Mouse (Mus musculus): ENCODE results near the gene Dtnb.

Gene Dtnb

DNA sequence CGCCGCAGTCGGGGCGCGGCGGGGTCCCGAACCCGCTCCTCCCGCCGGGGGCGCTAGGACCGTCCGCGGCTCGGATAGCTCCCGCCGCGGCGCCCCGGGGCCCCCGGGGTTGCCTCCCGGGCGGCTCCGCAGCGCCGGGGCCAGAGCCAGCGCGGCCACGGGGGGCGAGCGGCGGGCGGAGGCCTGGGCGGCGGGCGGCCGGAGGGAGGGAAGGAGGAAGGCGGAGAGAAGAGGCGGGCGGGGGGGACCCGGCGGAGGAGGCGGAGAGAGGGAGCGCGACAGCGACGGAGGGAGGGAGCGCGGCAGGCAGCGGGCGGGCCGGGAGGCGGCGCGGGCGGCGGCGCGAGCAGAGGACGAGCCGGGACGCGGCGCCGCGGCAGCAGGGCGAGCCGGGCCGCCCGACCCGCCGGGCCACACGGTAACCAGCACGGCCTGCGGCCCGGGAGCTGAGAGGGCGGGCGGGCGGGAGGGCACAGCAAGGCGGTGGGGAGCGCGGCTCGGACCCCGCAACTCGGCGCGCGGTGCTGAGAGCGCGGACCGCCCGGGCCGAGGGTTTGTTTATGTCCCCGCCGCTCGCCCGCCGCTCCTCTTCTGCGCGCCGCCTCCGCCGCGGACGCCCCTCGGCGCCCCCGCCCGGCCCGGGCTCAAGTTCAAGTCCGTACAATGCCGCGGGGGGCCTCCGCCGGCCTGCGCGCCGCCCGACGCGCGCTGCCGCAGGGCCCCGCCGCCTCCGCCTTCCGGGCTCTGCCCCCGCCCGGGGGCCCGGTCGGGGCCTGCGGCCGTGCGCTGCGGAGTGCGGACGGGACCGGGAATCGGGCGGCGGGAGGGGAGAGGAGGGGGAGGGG is 234.7 kb downstream of the Dtnb start:
- DNase-seq (ENCODE audit: low read depth, low spot score) = no peak

DNA sequence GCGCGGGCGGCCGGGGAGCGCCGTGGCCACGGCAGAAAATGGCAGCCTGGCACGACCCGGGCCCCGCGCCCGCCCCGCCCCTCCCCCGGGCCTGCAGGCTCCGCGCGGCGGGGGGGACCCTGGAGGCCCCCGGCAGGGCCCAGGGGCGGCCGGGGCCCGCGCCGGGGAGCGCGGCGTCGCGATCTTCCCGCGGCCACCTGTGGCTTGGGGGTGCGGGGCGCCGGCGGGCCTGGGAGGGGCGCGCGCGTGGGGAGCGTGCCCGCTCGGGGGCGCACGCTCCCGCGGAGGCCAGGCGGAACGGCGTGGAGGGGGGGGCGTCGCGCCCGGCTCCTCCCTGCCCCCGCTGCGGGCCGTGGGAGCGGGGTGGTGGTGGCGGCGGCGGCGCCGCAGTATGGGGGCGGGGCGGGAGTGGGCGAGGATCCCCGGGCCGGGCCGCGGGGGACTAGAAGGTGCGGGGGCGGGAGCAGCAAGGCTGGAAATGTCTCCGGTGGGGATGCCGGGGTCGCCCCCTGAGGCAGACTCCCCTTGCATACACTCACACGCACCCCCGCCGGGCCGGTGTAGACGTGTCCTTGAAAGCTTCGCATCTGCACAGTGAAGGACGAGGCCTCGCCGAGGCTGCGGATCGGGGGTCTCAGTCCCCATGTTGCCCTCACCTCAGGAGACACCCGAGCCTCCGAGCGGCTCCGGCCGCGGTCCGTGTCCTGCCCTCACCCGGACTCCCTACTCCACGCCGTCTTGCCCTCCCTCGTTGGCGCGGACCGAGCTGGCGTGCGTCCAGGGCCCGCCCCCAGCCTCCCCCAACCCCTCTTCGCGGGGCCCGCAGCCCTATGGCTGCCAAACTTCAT is 235.6 kb downstream of the Dtnb start:
- DNase-seq (ENCODE audit: low read depth, low spot score) = peak; percentile 59

DNA sequence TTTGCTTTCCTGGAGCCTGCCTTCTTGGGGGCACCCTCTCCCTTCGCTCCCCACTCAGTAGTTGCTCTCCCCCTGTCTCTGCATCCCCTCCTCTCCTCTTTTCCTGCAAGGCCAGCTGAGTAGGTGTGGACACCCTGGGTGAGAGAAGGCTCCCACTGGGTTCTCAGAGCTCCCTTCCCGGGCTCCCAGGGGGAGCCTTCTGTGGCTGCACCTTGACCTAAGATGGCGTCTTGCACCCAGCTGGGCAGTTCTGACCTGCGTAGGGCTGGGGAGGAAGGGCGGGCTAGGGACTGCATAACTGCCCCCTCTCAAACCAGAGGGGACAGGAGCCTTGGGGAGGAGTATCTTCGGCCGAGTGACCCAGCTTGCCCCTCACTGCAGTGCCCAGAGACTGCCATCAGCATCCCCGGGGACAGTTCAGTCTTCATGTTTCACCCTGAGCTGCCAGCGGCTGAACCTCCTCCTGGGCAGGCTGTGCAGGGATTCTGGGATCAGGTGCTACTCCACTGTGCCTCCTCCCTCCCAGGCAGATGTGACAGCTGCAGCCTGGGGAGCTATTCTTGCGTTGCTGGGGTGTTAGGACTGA is 236.3 kb downstream of the Dtnb start:
- DNase-seq (ENCODE audit: low read depth, low spot score) = peak; percentile 92

DNA sequence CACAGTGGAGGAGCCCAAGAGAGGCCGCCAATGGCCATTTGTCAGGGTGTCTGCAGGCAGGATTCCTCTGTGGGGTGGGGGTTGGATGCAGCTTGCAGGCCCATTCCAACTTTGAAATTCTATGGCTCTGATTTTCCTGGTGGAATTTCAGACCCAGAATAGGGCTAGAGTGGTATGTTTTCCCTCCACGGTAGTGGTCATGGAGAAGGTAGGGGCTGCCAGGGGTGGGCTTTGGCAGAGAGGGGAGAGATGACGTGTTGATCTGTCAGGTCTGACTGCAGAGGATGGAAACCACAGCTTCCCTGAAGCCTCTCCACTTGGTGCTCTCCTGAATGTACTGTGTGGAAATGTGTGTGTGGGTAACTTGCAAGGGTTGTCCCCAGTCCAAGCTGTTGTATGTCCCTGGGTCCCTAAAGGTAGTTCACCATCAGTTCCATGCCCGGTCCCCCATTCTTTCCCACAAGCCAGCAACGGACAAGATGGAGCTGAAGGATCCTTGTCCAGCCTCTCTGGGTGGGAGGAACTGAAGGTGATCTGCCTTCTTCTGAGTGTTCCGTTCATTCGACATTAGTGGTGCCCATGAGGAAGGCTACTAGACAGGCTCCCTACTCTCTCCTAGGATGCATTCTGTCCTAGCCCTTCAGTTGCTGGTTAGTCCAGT is 237.5 kb downstream of the Dtnb start:
- DNase-seq (ENCODE audit: low read depth, low spot score) = no peak

DNA sequence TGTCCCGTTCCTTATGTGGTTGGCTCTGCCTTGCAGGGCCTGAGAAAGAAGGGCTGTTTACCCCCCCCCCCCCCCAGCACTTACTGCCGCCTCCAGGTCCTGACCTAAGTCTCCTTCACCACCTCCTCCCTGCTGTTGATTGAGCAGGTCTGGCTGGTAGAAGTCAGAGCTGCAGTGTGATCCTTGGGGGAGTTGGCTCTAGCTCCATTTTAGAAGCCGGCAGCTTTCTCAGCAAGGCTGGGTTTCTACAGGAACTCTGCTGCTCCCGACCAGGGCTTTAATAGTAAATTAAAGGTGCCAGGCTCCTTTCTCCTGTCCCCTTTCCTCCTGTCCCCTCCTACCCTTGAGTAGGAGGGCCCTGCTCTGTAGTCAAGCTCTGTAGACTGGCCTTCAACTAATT is 238.3 kb downstream of the Dtnb start:
- no peak for DNase-seq (ENCODE audit: low read depth, low spot score)

DNA sequence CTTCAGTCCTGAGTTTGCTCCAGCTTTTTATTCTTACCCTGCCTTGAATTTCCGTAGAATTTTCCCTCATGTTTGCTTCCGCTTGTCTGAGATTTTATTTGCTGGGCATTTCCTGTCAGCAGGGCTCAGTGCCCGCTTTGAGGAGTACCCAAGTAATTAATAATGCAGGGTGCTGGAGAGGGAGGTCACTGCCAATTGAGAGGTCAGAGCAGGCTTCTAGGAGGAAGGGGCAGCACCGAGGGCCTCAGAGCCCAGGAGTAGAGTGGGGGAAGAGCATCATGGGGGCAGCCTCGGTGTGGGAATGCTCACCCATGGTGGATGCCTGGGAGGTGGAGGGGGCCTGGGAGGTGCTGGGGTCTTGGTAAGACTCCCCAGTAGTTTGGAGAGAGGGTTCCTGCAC is 239.4 kb downstream of the Dtnb start:
- no peak for DNase-seq (ENCODE audit: low read depth, low spot score)

DNA sequence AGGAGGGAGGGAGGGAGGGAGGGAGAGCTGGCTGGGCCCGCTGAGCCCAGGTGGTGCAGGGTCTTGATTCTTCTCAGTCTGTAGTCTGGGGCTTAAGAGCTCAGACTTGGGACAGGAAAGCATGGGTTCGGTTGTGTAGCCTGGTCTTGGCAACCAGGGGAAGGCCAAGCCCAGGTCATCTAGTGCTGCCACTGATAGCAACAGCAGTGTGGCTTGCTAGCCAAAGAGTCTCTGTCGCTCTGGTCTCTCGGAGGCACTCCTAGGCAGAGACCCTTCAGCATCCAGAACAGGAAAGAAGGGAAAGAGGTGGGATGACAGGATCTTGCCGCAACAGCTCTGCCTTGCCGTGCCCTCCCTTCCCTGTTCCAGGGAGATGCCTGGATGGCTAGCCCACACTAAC is 240.1 kb downstream of the Dtnb start:
- DNase-seq (ENCODE audit: low read depth, low spot score) = no peak

DNA sequence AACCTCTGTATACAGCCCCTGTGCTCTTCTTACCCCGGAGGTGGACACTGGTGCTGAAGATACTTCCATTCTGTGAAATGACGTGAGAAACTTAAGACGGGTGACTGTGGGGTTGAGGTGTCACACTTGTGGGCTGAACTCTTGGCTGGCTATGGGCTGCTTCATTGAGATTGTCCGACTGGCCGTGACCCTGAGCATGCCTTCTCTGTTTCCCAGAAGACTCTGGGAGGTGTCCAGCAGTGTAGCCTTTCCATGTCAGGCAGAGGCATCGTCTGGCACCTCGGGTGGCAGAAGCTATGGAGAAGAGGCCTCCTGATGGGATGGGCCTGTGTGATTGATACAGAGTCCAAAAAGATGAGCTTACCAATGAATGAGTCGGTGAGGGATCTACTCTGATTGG is 241.0 kb downstream of the Dtnb start:
- DNase-seq (ENCODE audit: low read depth, low spot score) = peak; percentile 71

DNA sequence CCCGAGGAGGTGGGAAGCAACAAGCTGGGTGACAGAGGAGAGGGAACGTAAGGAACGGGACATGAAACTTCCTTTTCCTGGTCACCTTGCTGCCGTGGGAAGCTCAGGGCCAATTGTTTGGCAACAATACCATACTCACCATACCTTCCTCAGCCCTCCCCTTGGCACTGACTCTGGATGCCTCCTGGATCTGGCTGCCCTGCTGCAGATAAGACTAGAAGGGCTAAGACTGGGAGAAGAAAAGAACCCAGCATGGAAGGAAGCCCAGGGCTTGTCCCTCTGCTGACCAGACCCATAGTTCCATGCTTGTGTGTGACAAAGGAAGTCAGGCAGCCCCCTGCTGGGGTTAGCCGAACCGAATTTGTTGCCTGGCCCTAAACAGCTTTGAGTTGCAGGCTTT is 243.2 kb downstream of the Dtnb start:
- DNase-seq (ENCODE audit: low read depth, low spot score) = no peak

DNA sequence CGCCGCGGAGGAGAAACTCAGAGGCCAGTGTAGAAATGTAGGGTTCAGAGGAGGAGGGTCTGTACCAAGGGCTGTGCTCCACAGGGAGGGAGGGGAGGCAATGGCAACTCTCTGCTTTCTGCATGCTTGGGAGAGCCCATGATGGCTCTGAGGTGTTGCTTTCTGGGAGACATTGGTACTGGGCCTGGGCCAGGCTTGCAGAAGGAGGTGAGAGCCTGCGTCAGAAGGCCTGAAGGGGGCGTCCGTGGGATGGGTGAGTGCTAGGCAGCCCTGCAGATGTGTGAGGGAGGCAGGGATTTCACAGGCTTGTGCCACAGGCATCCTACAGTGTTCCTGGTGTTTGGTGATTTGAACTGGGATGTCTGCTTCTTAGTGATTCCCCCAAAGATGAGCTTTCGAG is 244.9 kb downstream of the Dtnb start:
- DNase-seq (ENCODE audit: low read depth, low spot score) = no peak

DNA sequence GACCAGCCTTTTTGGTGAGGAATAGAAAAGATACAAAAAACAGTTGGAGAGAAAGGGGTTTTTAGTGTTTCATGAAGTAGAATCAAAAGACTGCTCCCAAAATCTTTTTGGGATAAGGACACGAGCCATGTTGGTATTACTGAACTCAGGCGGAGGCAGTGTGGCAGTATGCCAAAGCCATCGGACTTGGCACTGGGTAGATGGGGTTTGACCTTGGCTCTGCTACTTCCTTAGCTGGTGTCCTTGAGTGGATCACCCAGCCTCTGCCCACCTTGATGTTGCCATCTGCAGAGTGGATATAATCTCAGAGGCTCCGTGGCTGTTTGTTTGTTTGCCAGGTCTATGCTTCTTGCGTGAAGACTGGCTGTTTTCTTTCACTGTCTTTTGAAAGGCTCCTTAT is 245.4 kb downstream of the Dtnb start:
- DNase-seq (ENCODE audit: low read depth, low spot score) = no peak

DNA sequence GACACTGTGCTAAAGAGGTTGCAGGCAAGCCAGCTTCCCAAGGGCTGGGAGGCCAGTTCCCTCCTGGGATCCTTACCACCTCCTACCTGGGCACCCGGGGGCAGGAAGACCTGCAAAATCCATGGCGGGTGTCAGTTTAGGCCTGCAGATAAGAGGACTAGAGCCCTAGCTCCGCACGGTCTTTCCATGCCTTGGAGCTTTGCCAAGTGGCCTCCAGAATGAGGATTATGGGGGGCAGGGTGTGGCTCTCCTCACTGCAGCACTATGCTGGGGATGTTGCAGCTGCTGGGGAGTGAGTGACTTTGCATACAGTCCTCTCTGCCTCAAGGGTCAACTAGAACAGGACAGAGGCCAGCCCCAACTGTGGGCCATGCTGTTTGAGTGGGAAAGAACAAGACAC is 247.7 kb downstream of the Dtnb start:
- DNase-seq (ENCODE audit: low read depth, low spot score) = no peak

DNA sequence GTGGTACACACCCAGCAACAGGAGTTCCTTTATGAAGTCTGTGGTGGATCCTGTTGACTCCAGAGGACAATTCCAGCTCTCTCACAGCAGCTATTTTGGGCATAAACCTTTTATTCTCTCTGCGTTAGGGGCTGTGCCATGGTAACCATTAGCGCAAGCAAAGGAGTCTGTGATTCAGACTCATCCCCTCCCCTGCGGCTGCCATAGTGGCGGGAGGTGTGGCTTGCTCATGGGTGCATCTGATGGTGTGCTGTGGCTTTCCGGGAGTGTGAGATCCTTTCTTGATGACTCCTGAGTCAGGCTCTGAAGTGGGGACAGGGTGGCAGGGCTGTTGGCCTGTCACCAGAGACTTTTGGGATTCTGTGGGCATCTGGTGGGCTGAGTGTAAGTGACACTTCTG is 251.2 kb downstream of the Dtnb start:
- DNase-seq (ENCODE audit: low read depth, low spot score) = no peak

DNA sequence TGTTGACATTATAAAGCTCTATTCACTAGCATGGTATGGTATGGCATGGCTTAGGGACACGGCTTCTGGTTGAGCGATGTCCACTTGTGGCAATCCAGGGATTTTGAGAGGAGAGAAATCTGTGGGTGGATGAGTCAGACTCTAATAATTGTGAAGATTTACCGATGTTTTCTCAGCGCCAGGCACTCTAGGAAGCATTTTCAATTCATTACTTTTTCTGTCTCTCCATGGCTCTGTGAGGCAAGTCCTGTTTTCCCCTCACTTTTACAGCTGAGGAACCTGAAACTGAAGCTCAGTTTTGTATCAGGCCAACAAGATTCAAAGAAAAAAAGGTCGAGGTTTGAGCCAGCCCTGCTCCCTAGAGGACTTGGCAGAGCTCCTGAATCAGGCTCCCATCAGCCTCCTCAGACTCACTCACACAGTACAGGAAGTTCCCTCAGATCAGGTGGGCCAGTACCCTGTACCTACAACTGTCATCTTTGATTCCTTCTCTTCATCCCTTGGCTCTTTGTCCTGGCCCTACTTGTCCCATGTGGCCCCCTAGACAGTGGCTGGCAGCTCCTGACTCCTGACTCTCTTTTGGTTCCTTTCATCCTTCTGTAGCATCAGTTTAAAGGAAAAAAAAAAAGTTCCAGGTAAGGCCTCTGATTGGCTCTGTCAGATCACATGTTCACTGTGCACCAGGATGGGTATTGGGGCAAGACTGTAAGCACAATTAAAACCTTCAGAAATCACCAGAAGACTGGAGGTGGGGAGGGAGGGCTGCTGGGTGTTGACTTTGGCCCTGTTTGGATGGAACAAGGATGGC is 252.9 kb downstream of the Dtnb start:
- DNase-seq (ENCODE audit: low read depth, low spot score) = no peak

DNA sequence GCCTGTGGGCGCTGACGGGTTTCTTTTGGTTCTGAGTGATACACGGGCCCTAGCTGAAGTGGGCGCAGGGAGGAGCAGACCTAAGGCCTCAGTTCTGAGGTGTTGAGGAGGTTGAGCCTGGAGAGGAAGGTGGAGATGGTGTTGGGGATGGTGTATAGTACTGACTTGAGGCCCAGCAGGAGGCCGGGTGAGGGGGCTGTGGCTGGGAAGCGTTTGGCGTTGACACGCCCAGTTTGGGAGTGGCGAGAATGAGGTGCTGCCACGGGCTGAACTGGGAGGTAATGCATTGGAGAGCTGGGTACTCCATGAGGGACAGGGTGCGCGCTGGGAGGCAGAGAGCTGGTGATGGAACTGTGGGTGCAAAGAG is 253.5 kb downstream of the Dtnb start:
- DNase-seq (ENCODE audit: low read depth, low spot score) = no peak

DNA sequence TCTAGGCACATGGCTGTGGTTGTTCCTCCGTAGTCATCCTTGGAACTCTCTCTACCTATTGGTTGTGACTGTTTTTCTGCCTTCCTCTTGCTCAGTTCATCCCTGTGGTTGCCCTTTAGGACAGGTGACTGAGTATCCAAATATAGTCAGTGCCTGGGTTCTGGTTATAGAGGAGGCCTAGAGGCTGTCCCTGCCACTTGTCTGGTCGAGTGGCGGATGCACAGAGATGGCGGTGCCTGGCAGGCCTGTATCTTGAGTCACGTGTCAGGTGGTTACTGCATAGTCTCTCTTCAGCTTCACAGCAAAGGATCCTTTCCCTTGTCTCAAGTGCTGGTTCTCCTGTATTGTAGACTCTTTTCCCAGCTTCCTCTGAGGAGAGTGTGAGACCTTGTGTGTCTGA is 255.6 kb downstream of the Dtnb start:
- DNase-seq (ENCODE audit: low read depth, low spot score) = no peak
